Mouse (Mus musculus): ENCODE data around the gene Ndc80.
"Not testable (repeated sequence)": the region's sequence is repeated elsewhere in the genome, so short reads cannot be mapped to it uniquely, and the experiment has no call there.

Gene Ndc80

GRCm38 (mm10) chr17:71526711-71527564 lies at the start of gene Ndc80:
Gene Ndc80 (minus strand): TSS chr17:71526857.
- DNase-seq (ENCODE audit: low spot score) = peak; percentile 92

- no peak for DNase-seq (ENCODE audit: low spot score)
Measured at GRCm38 (mm10) chr17:71561631-71562030, 35.0 kb upstream of the Ndc80 start.

GRCm38 (mm10) chr17:71552901-71553300 lies 26.2 kb upstream of the Ndc80 start:
- peak; percentile 33 for DNase-seq (ENCODE audit: low spot score)

- peak; percentile 92 for DNase-seq (ENCODE audit: low spot score)
Measured at GRCm38 (mm10) chr17:71551757-71552451, 25.2 kb upstream of the Ndc80 start, which contains the start of gene Spdya. Gene Spdya (plus strand): TSS chr17:71552061.

- DNase-seq (ENCODE audit: low spot score) = no peak
Measured at GRCm38 (mm10) chr17:71551350-71551749, 24.7 kb upstream of the Ndc80 start.

- DNase-seq (ENCODE audit: low spot score) = no peak
Measured at GRCm38 (mm10) chr17:71548586-71548985, 21.9 kb upstream of the Ndc80 start.

GRCm38 (mm10) chr17:71537164-71537563 lies 10.5 kb upstream of the Ndc80 start:
- no peak for DNase-seq (ENCODE audit: low spot score)

- not testable (repeated sequence) for DNase-seq (ENCODE audit: low spot score)
Measured at GRCm38 (mm10) chr17:71535595-71535994, 8.9 kb upstream of the Ndc80 start.

GRCm38 (mm10) chr17:71528042-71528441 lies 1.4 kb upstream of the Ndc80 start:
- no peak for DNase-seq (ENCODE audit: low spot score)

- no peak for DNase-seq (ENCODE audit: low spot score)
Measured at GRCm38 (mm10) chr17:71526302-71526708, 352 bp downstream of the Ndc80 start.

- no peak for DNase-seq (ENCODE audit: low spot score)
Measured at GRCm38 (mm10) chr17:71510297-71510696, 16.4 kb downstream of the Ndc80 start.

- DNase-seq (ENCODE audit: low spot score) = no peak
Measured at GRCm38 (mm10) chr17:71506832-71507231, 19.8 kb downstream of the Ndc80 start.

- no peak for DNase-seq (ENCODE audit: low spot score)
Measured at GRCm38 (mm10) chr17:71495784-71496183, 30.9 kb downstream of the Ndc80 start.

GRCm38 (mm10) chr17:71491332-71491686 lies 35.3 kb downstream of the Ndc80 start:
- DNase-seq (ENCODE audit: low spot score) = no peak

GRCm38 (mm10) chr17:71490666-71491331 lies 35.9 kb downstream of the Ndc80 start:
- DNase-seq (ENCODE audit: low spot score) = no peak

GRCm38 (mm10) chr17:71489703-71490461 lies 36.8 kb downstream of the Ndc80 start:
- DNase-seq (ENCODE audit: low spot score) = no peak

- DNase-seq (ENCODE audit: low spot score) = no peak
Measured at GRCm38 (mm10) chr17:71486231-71486851, 40.3 kb downstream of the Ndc80 start.

- no peak for DNase-seq (ENCODE audit: low spot score)
Measured at GRCm38 (mm10) chr17:71485791-71486230, 40.8 kb downstream of the Ndc80 start.

GRCm38 (mm10) chr17:71484711-71485110 lies 41.9 kb downstream of the Ndc80 start:
- DNase-seq (ENCODE audit: low spot score) = no peak

GRCm38 (mm10) chr17:71483418-71484060 lies 43.1 kb downstream of the Ndc80 start:
- DNase-seq (ENCODE audit: low spot score) = no peak

- no peak for DNase-seq (ENCODE audit: low spot score)
Measured at GRCm38 (mm10) chr17:71479381-71479901, 47.2 kb downstream of the Ndc80 start.
